Comparison of ENCODE assay signal across 10 mouse cellular contexts in genomic region chr8:107118803-107119233, GRCm38 (mm10). TPM values are rescaled to one million over a fixed set of nuclear protein-coding genes. Genes with fewer than 3 reads are reported as not detected.
A peak's percentile ranks its signal among the peaks of the same experiment; 100 is the strongest.
DNase-seq lines count a peak whose midpoint lies in the region; ATAC-seq lines count a peak whose summit lies in the region.
"Had no signal": no experiment of that assay in that cellular context is flagged by ENCODE, and none has a peak within 500 bp of the region (broad histone marks: within the 10 kb centered on the region; RNA-seq: fewer than 3 reads in every experiment).

No protein-coding gene starts in this region.

- H3K4me1 ChIP-seq in lung, embryonic 15.5 days: peaks cover 35% of the 10 kb centered on the region

- H3K27me3 ChIP-seq in lung, embryonic 15.5 days: no peaks in the 10 kb centered on the region
- H3K27me3 ChIP-seq: liver, embryonic 13.5 days; neural tube, embryonic 15.5 days had no signal

- no peaks in the 10 kb centered on the region for H3K36me3 ChIP-seq in lung, embryonic 15.5 days
- H3K36me3 ChIP-seq: liver, embryonic 13.5 days; neural tube, embryonic 15.5 days had no signal

- WGBS in lung, embryonic 15.5 days: 33% methylated on average over 7 of the region's 7 CpGs

- H3K4me3 ChIP-seq in lung, embryonic 15.5 days: no peak overlapping the region
- H3K4me3 ChIP-seq: liver, embryonic 13.5 days; neural tube, embryonic 15.5 days had no signal

- peak; percentile 57 for ATAC-seq in inflammation-experienced regulatory T-cells, adult 6 months
- ATAC-seq in lung, embryonic 15.5 days (ENCODE audit: borderline replicate concordance, extremely low read depth, low FRiP score, low TSS enrichment): no peak

- no peak overlapping the region for H3K9ac ChIP-seq in lung, embryonic 15.5 days
- H3K9ac ChIP-seq: liver, embryonic 13.5 days; neural tube, embryonic 15.5 days had no signal

- DNase-seq in CD4-positive helper T cell, adult 2 months (ENCODE audit: low read depth, low spot score): peak; percentile 35
- DNase-seq in T-cell, adult 2 months (ENCODE audit: low spot score): peak; percentile 50
- no peak for DNase-seq in ovary, postnatal 36 days (ENCODE audit: low spot score)
- DNase-seq in layer of hippocampus, postnatal 14 days (ENCODE audit: low spot score in 2 of 2): no peak
- DNase-seq in layer of hippocampus, adult 11-12 months (ENCODE audit: low spot score): no peak
- DNase-seq in cerebellum, postnatal 10 days: no peak
- DNase-seq: liver, embryonic 13.5 days had no signal

- no peak overlapping the region for H3K4me2 ChIP-seq in lung, embryonic 15.5 days
- H3K4me2 ChIP-seq: liver, embryonic 13.5 days; neural tube, embryonic 15.5 days had no signal

- H3K9me3 ChIP-seq in lung, embryonic 15.5 days: no peaks in the 10 kb centered on the region
- H3K9me3 ChIP-seq: liver, embryonic 13.5 days; neural tube, embryonic 15.5 days had no signal

- peak overlapping the region; percentile 63 for H3K27ac ChIP-seq in lung, embryonic 15.5 days
- H3K27ac ChIP-seq: liver, embryonic 13.5 days; neural tube, embryonic 15.5 days had no signal

RNA-seq across cellular contexts. Expression of gene Terf2, which starts 22.5 kb away (rescaled TPM):
- 10 to 100 TPM in 2 of 3 experiments, 1 to 10 TPM in 1; 8.9 to 14.8 (median 11.5) TPM for polyA plus RNA-seq in inflammation-experienced regulatory T-cells, adult 6 months (2017; shearing (Covaris generic))
- polyA plus RNA-seq in lung, embryonic 15.5 days (2015; fragmentation: Nextera tagmentation; extraction: Ambion mirVana): 16.4 and 17.0 TPM in 2 replicates
- total RNA-seq in layer of hippocampus, postnatal 14 days (2021): 10 to 100 TPM; 33.9 to 37.1 TPM

RNA-seq across cellular contexts. Expression of gene Cyb5b, which starts 31.6 kb away (rescaled TPM):
- 10 to 100 TPM; 24.8 to 38.8 (median 36.8) TPM for polyA plus RNA-seq in inflammation-experienced regulatory T-cells, adult 6 months (2017; shearing (Covaris generic))
- polyA plus RNA-seq in lung, embryonic 15.5 days (2015; fragmentation: Nextera tagmentation; extraction: Ambion mirVana): 87.3 and 88.3 TPM in 2 replicates
- 10 to 100 TPM; 89.7 to 98.4 TPM for total RNA-seq in layer of hippocampus, postnatal 14 days (2021)

RNA-seq across cellular contexts. Expression of gene Tmed6, which starts 53.4 kb away (rescaled TPM):
- under 1 TPM in 1 of 3 experiments, not detected in 2; 0.52 TPM for polyA plus RNA-seq in inflammation-experienced regulatory T-cells, adult 6 months (2017; shearing (Covaris generic))
- polyA plus RNA-seq in lung, embryonic 15.5 days (2015; fragmentation: Nextera tagmentation; extraction: Ambion mirVana): 1.3 and 2.1 TPM in 2 replicates
- total RNA-seq in layer of hippocampus, postnatal 14 days (2021): not detected
- polyA plus RNA-seq: neural tube, embryonic 15.5 days had no signal

Comparison
In these comparisons a context has a peak if more than half of its experiments do, and no peak if none do; other contexts are left out.
1. DNase-seq: peak in CD4-positive helper T cell, adult 2 months (single experiment) and T-cell, adult 2 months (single experiment); none in ovary, postnatal 36 days (single experiment), layer of hippocampus, postnatal 14 days (0 of 2), layer of hippocampus, adult 11-12 months (single experiment) and cerebellum, postnatal 10 days (0 of 2).